Mouse (Mus musculus): Measurements from ENCODE around the gene Ccdc69. TPM values are rescaled to one million over a fixed set of nuclear protein-coding genes. Genes with fewer than 3 reads are reported as not detected.

The Ccdc69 gene
- polyA plus RNA-seq, 1 experiment from 2014 or later = 0.36 TPM

- WGBS = 84% methylated on average over 2 of the region's 2 CpGs
- H3K9me3 ChIP-seq (ENCODE audit: control insufficient read depth, low read length) = no peaks in the 10 kb centered on the region
- H3K36me3 ChIP-seq (ENCODE audit: control insufficient read depth, insufficient read depth, low read length) = no peaks in the 10 kb centered on the region
- no peak overlapping the region for H3K4me3 ChIP-seq (ENCODE audit: low read depth, low read length)
- ATAC-seq (replicated peaks; ENCODE audit: low FRiP score) (no peak), DNase-seq (ENCODE audit: low spot score) (no peak)
- H3K27ac ChIP-seq (ENCODE audit: low read depth, low read length) = no peak overlapping the region
- H3K4me1 ChIP-seq (replicated peaks; ENCODE audit: control insufficient read depth, insufficient read depth, low read length) = no peaks in the 10 kb centered on the region
- H3K27me3 ChIP-seq (ENCODE audit: control insufficient read depth, insufficient read depth, low read length) = no peaks in the 10 kb centered on the region
- H3K4me2 ChIP-seq (ENCODE audit: low read depth, low read length, severe bottlenecking) = no peak overlapping the region
- H3K9ac ChIP-seq (ENCODE audit: low read length) = no peak overlapping the region
Measured at GRCm38 (mm10) chr11:55017201-55017600, 60.7 kb downstream of the Ccdc69 start.

DNA sequence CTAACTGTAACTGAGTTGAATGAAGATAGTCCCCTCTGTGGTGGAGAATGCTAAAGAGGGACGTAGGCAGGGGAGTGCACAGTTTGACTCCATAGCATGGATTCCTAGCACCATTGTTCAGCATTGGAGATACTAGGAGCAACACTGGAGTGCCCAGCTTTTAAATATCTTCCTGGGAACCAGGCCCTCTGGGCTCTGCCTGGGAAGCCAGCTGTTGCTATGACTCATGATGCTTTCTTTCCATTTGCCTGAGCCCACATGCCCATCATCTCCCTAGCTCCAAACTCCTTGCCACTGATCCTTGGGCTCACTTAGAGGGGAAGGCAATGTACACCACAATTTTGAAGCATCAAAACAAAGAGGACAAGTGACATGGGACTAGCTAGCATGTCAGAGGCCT lies 61.2 kb downstream of the Ccdc69 start:
- Histone ChIP-seq H3K4me2 (ENCODE audit: low read depth, low read length, severe bottlenecking) (no peak overlapping the region), H3K4me1 (replicated peaks; ENCODE audit: control insufficient read depth, insufficient read depth, low read length) (no peaks in the 10 kb centered on the region), H3K9ac (ENCODE audit: low read length) (no peak overlapping the region), H3K9me3 (ENCODE audit: control insufficient read depth, low read length) (no peaks in the 10 kb centered on the region), H3K4me3 (ENCODE audit: low read depth, low read length) (no peak overlapping the region), H3K36me3 (ENCODE audit: control insufficient read depth, insufficient read depth, low read length) (no peaks in the 10 kb centered on the region), H3K27me3 (ENCODE audit: control insufficient read depth, insufficient read depth, low read length) (no peaks in the 10 kb centered on the region), H3K27ac (ENCODE audit: low read depth, low read length) (no peak overlapping the region)
- ATAC-seq (replicated peaks; ENCODE audit: low FRiP score) = no peak
- DNase-seq (ENCODE audit: low spot score) = no peak
- 60% methylated on average over 1 of the region's 1 CpGs for WGBS

- Histone ChIP-seq H3K4me3 (ENCODE audit: low read depth, low read length) (no peak overlapping the region), H3K4me2 (ENCODE audit: low read depth, low read length, severe bottlenecking) (no peak overlapping the region), H3K9me3 (ENCODE audit: control insufficient read depth, low read length) (no peaks in the 10 kb centered on the region), H3K9ac (ENCODE audit: low read length) (no peak overlapping the region), H3K27me3 (ENCODE audit: control insufficient read depth, insufficient read depth, low read length) (no peaks in the 10 kb centered on the region), H3K4me1 (replicated peaks; ENCODE audit: control insufficient read depth, insufficient read depth, low read length) (no peaks in the 10 kb centered on the region), H3K36me3 (ENCODE audit: control insufficient read depth, insufficient read depth, low read length) (no peaks in the 10 kb centered on the region), H3K27ac (ENCODE audit: low read depth, low read length) (no peak overlapping the region)
- DNase-seq (ENCODE audit: low spot score) (no peak), ATAC-seq (replicated peaks; ENCODE audit: low FRiP score) (no peak)
- WGBS = 70% methylated on average over 9 of the region's 9 CpGs
Measured at GRCm38 (mm10) chr11:55015831-55016241, 62.1 kb downstream of the Ccdc69 start.

DNA sequence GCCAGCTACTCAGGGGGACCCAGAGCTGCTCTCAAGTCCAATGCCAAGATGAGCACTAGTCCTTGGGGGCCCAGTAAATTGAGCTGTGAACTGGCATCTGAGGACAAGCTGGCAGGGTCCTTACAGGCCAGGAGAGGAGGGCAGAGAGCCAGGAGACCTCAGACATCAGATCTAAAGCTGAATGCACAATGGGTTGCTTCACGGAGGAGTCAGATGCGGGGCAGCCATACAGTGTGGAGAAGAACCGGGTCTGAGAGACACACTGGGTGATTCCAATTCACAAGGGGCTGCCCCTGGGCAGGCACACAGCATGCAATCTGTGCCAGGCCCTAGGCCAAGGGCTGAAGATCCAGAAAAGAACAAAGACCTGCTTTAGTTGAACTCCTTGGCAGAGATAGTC lies 62.7 kb downstream of the Ccdc69 start:
- WGBS = 84% methylated on average over 3 of the region's 3 CpGs
- DNase-seq (ENCODE audit: low spot score) = no peak
- Histone ChIP-seq H3K36me3 (ENCODE audit: control insufficient read depth, insufficient read depth, low read length) (no peaks in the 10 kb centered on the region), H3K9ac (ENCODE audit: low read length) (no peak overlapping the region), H3K4me1 (replicated peaks; ENCODE audit: control insufficient read depth, insufficient read depth, low read length) (no peaks in the 10 kb centered on the region), H3K27me3 (ENCODE audit: control insufficient read depth, insufficient read depth, low read length) (no peaks in the 10 kb centered on the region), H3K9me3 (ENCODE audit: control insufficient read depth, low read length) (no peaks in the 10 kb centered on the region), H3K4me2 (ENCODE audit: low read depth, low read length, severe bottlenecking) (no peak overlapping the region), H3K27ac (ENCODE audit: low read depth, low read length) (no peak overlapping the region), H3K4me3 (ENCODE audit: low read depth, low read length) (no peak overlapping the region)
- no peak for ATAC-seq (replicated peaks; ENCODE audit: low FRiP score)

- DNase-seq (ENCODE audit: low spot score) (no peak), ATAC-seq (replicated peaks; ENCODE audit: low FRiP score) (no peak)
- Histone ChIP-seq H3K4me2 (ENCODE audit: low read depth, low read length, severe bottlenecking) (no peak overlapping the region), H3K27ac (ENCODE audit: low read depth, low read length) (no peak overlapping the region), H3K27me3 (ENCODE audit: control insufficient read depth, insufficient read depth, low read length) (no peaks in the 10 kb centered on the region), H3K4me3 (ENCODE audit: low read depth, low read length) (no peak overlapping the region), H3K4me1 (replicated peaks; ENCODE audit: control insufficient read depth, insufficient read depth, low read length) (no peaks in the 10 kb centered on the region), H3K9me3 (ENCODE audit: control insufficient read depth, low read length) (no peaks in the 10 kb centered on the region), H3K9ac (ENCODE audit: low read length) (no peak overlapping the region), H3K36me3 (ENCODE audit: control insufficient read depth, insufficient read depth, low read length) (no peaks in the 10 kb centered on the region)
- 73% methylated on average over 6 of the region's 6 CpGs for WGBS
Measured at GRCm38 (mm10) chr11:55013802-55014201, 64.1 kb downstream of the Ccdc69 start.

GRCm38 (mm10) chr11:55012551-55013521 lies 65.1 kb downstream of the Ccdc69 start:
- no peak overlapping the region for H3K9ac ChIP-seq (ENCODE audit: low read length)
- H3K4me2 ChIP-seq (ENCODE audit: low read depth, low read length, severe bottlenecking) = no peak overlapping the region
- H3K36me3 ChIP-seq (ENCODE audit: control insufficient read depth, insufficient read depth, low read length) = no peaks in the 10 kb centered on the region
- DNase-seq (ENCODE audit: low spot score) (no peak), ATAC-seq (replicated peaks; ENCODE audit: low FRiP score) (no peak)
- H3K4me3 ChIP-seq (ENCODE audit: low read depth, low read length) = no peak overlapping the region
- H3K4me1 ChIP-seq (replicated peaks; ENCODE audit: control insufficient read depth, insufficient read depth, low read length) = no peaks in the 10 kb centered on the region
- 78% methylated on average over 5 of the region's 5 CpGs for WGBS
- no peaks in the 10 kb centered on the region for H3K9me3 ChIP-seq (ENCODE audit: control insufficient read depth, low read length)
- H3K27me3 ChIP-seq (ENCODE audit: control insufficient read depth, insufficient read depth, low read length) = no peaks in the 10 kb centered on the region
- no peak overlapping the region for H3K27ac ChIP-seq (ENCODE audit: low read depth, low read length)

DNA sequence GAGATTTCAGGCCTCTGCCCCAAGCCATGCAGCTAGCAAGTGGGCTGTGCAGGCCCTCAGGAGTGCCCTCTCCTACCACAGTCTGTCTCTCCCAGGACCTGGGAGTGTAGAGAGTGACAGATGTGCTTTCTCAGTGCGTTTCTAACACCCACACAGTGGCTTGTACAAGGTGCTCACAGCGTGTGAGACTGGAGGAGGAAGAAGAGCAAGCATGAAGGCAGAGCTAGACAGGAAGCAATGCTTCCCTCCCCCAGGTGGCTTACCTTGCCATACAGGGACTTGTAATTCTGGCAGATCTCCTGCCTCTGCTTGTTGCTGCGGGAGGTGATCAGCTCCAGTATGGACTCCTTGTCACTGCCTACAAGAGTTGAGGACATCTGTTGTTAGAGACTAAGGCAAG lies 66.5 kb downstream of the Ccdc69 start:
- no peak for ATAC-seq (replicated peaks; ENCODE audit: low FRiP score)
- no peaks in the 10 kb centered on the region for H3K4me1 ChIP-seq (replicated peaks; ENCODE audit: control insufficient read depth, insufficient read depth, low read length)
- no peaks in the 10 kb centered on the region for H3K9me3 ChIP-seq (ENCODE audit: control insufficient read depth, low read length)
- DNase-seq (ENCODE audit: low spot score) = no peak
- H3K4me2 ChIP-seq (ENCODE audit: low read depth, low read length, severe bottlenecking) = no peak overlapping the region
- 92% methylated on average over 3 of the region's 3 CpGs for WGBS
- no peak overlapping the region for H3K4me3 ChIP-seq (ENCODE audit: low read depth, low read length)
- H3K36me3 ChIP-seq (ENCODE audit: control insufficient read depth, insufficient read depth, low read length) = no peaks in the 10 kb centered on the region
- no peak overlapping the region for H3K27ac ChIP-seq (ENCODE audit: low read depth, low read length)
- no peak overlapping the region for H3K9ac ChIP-seq (ENCODE audit: low read length)
- H3K27me3 ChIP-seq (ENCODE audit: control insufficient read depth, insufficient read depth, low read length) = no peaks in the 10 kb centered on the region

DNA sequence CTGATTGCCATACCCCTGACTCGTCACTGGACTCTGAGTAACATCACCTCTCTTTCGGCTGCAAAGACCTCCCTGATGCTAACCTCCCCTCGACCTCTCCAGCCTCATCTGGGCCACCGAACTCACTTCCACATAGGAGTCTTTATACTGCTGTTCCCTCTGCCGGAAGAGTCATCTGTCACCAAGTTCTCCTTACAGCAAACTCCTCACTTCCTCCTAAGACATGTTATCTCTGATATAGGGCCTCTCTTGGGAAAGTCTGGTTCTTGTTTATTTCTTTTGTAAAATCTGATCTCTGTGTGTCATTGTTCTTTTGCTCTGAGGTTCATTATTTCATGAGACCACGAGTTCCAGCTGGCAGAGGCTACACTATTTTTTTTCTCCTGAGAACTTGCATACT lies 69.7 kb downstream of the Ccdc69 start:
- DNase-seq (ENCODE audit: low spot score) = no peak
- Histone ChIP-seq H3K9me3 (ENCODE audit: control insufficient read depth, low read length) (no peaks in the 10 kb centered on the region), H3K27me3 (ENCODE audit: control insufficient read depth, insufficient read depth, low read length) (no peaks in the 10 kb centered on the region), H3K4me2 (ENCODE audit: low read depth, low read length, severe bottlenecking) (no peak overlapping the region), H3K4me3 (ENCODE audit: low read depth, low read length) (no peak overlapping the region), H3K36me3 (ENCODE audit: control insufficient read depth, insufficient read depth, low read length) (no peaks in the 10 kb centered on the region), H3K9ac (ENCODE audit: low read length) (no peak overlapping the region), H3K4me1 (replicated peaks; ENCODE audit: control insufficient read depth, insufficient read depth, low read length) (no peaks in the 10 kb centered on the region), H3K27ac (ENCODE audit: low read depth, low read length) (no peak overlapping the region)
- WGBS = 83% methylated on average over 6 of the region's 6 CpGs
- no peak for ATAC-seq (replicated peaks; ENCODE audit: low FRiP score)

DNA sequence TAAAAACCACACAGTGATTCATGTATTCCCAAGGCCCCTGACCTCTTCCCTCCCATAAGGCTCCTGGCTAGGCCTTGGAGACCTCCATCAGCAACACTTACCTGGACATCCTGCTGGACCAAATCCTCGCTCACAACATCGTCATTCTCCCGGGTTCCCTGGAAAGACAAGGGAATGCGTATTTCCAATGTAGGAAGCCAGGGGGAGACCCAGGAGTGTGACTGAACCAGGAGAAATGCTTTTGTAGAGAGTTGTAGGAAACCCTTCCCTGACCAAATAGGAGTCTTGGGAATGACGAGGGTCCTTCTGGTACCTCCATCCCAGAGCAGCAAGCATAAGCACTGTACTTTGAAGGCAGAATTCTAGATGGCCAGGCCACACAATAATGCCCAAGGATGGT lies 72.2 kb downstream of the Ccdc69 start:
- no peaks in the 10 kb centered on the region for H3K36me3 ChIP-seq (ENCODE audit: control insufficient read depth, insufficient read depth, low read length)
- no peak overlapping the region for H3K4me2 ChIP-seq (ENCODE audit: low read depth, low read length, severe bottlenecking)
- no peak overlapping the region for H3K27ac ChIP-seq (ENCODE audit: low read depth, low read length)
- H3K9me3 ChIP-seq (ENCODE audit: control insufficient read depth, low read length) = peaks cover 3% of the 10 kb centered on the region; the same call in 1 of the 2 replicates
- no peak overlapping the region for H3K4me3 ChIP-seq (ENCODE audit: low read depth, low read length)
- no peak overlapping the region for H3K9ac ChIP-seq (ENCODE audit: low read length)
- 85% methylated on average over 5 of the region's 5 CpGs for WGBS
- no peaks in the 10 kb centered on the region for H3K27me3 ChIP-seq (ENCODE audit: control insufficient read depth, insufficient read depth, low read length)
- DNase-seq (ENCODE audit: low spot score) (no peak), ATAC-seq (replicated peaks; ENCODE audit: low FRiP score) (no peak)
- no peaks in the 10 kb centered on the region for H3K4me1 ChIP-seq (replicated peaks; ENCODE audit: control insufficient read depth, insufficient read depth, low read length)
